Mouse (Mus musculus): ENCODE data around the gene Smim12. TPM values are rescaled to one million over a fixed set of nuclear protein-coding genes. Genes with fewer than 3 reads are reported as not detected.

Smim12 gene
- total RNA-seq, 2 experiments from 2014 or later: 27.1 to 29.3 TPM

DNA sequence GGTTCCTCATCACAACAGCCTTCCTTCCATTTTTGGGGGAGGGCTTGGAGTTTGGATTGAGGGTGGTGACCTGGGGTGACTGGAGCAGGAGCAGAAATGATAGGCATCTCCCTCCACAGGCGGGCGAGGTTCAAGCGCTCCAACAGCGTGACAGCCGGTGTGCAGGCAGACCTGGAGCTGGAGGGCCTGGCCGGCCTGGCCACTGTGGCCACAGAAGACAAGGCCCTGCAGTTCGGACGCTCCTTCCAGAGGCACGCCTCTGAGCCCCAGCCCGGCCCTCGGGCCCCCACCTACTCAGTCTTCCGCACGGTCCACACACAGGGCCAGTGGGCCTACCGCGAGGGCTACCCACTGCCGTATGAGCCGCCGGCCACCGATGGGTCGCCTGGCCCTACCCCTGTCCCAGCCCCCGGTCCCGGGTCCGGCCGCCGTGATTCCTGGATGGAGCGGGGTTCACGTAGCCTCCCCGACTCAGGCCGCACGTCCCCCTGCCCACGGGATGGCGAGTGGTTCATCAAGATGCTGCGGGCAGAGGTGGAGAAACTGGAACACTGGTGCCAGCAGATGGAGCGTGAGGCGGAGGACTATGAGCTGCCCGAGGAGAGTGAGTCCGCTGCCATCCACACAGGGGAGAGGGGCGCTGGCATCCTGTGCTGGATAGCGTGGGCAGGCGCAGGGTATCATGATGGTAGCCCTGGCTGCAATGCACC lies 10.0 kb upstream of the Smim12 start:
- intact Hi-C loops (cut with DNase I): no loop called here
- DNase-seq: peak; percentile 45

- intact Hi-C loops (cut with DNase I): loop anchor here (5.0 kb wide), 2 partner anchors 64 to 114 kb away; partner anchors contain the start of gene Tmem35b
- DNase-seq: peak; percentile 93
These were observed 7.7 kb upstream of the Smim12 start for GRCm38 (mm10) chr4:127235742-127236487.

GRCm38 (mm10) chr4:127236631-127237030 lies 7.0 kb upstream of the Smim12 start:
- intact Hi-C loops (cut with DNase I): loop anchor here (5.0 kb wide), 2 partner anchors 64 to 114 kb away; partner anchors contain the start of gene Tmem35b
- no peak for DNase-seq

GRCm38 (mm10) chr4:127237271-127237670 lies 6.3 kb upstream of the Smim12 start:
- DNase-seq: no peak

GRCm38 (mm10) chr4:127242696-127243095 lies 888 bp upstream of the Smim12 start:
- DNase-seq: no peak
- intact Hi-C loops (cut with DNase I): no loop called here

More at GRCm38 (mm10) chr4:127237271-127237670, 6.3 kb upstream of the Smim12 start:
- intact Hi-C loops (cut with DNase I): loop anchor here (5.0 kb wide), 2 partner anchors 65 to 115 kb away; partner anchors contain the start of gene Tmem35b

- no peak for DNase-seq
- intact Hi-C loops (cut with DNase I): no loop called here
These were observed 369 bp downstream of the Smim12 start for GRCm38 (mm10) chr4:127243953-127244352.

DNA sequence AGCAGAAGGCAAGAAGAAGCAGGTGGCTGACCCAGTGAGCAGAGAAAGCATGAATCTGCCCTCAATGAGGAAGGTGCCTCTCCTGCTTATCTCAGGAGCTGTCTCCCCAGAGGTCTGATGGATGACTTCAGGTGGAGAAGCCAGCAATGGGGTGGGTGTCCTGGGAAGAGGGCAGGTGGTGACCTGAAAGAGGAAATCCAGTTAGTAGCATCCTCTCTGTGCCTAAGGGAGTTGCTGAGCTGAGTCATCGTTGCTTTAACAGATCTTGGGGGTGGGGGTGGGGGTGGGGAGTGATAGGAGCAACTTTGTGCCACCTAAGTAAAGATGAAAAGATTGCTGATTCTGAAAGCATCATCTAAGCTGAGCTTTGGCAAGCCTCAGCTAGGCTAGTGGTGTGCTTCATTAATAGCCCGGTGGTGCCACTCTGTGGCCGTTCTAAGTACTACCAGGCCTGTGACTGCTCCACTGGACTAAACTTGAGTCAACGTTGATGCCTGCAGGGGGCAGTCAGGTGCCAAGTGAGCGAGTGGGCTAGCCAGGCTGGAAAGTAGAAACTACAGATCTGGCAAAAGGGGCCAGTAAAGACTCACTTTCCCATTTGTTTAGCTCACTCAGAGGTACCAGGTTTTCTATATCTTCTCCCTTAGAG lies 6.2 kb downstream of the Smim12 start:
- peak; percentile 99 for DNase-seq
- intact Hi-C loops (cut with DNase I): loop anchor here (5.0 kb wide), 1 partner anchor 62 kb away; the partner anchor contains the start of gene Gja4

DNA sequence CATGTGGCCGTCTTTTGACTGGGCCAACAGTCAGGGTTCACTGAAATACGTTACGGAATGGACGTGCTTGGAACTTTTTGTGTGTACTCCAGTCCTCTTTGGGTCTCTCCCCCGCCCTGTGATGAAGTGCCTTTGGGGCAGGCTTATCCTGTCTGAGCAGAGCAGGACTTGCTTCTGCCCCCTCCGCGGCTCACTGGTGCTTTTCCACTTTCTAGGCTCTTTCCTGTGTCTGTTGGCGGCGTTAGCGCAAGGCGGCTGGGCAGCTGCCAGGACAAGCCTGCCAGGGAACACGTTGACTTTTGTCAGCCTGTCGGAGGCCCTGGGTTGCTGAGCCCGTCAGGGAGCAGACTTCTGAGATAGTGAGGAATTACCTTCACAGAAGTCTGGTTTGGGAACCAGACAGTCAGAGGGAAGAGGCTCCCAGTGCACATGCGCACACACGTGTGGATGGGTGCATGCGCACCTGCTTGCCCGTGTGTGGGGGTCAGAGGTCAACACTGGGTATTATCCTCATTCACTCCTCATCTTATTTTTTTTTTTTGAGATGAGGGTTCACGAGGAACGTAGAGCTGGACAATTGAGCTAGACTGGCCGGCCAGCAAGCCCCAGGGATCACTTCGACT lies 8.5 kb downstream of the Smim12 start:
- DNase-seq: peak; percentile 70
- intact Hi-C loops (cut with DNase I): loop anchor here (5.0 kb wide), 1 partner anchor 60 kb away; the partner anchor contains the start of gene Gja4

DNA sequence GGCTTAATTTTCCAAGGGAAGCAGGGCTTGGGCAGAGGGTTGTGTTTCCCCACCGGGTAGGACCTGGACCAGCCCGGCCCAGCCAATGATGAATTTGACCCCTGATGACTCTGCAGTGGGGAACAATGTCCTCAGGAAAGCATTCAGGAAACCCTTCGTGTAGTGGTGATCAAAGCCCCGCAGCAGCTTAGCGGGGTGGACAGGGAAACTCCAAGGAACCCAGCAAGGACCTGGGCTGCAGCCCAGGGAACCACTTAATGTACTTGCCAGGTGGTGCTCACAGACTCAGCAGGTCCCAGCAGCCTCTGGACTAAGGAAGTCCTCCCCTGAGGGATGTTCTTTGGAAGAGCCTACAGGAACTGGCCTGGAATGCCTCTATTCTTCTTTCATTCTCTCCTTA lies 13.2 kb downstream of the Smim12 start:
- no peak for DNase-seq
- intact Hi-C loops (cut with DNase I): no loop called here

- intact Hi-C loops (cut with DNase I): no loop called here
These were observed 14.8 kb downstream of the Smim12 start for GRCm38 (mm10) chr4:127258186-127258897.

DNA sequence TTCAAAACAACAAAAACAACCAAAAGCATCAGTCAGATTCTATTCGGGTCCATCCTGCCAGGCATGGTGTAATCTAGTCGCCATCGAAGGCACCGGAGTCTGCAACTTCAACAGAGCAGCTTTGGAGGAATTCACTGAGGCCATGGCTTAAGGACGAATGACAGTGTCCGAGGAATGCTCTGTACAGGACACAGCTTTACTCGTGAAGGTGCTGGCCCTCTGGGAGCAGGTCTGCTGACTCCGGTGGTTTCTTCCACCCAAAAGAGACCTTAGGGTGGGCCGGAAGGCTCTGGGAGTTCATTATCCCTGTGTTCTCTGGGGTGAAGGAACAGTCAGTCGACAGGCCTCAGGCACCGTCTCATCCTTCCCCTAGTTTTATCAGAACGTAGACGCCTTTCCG lies 18.0 kb downstream of the Smim12 start:
- DNase-seq: no peak
- intact Hi-C loops (cut with DNase I): no loop called here

More at GRCm38 (mm10) chr4:127258186-127258897, 14.8 kb downstream of the Smim12 start:
- no peak for DNase-seq

DNA sequence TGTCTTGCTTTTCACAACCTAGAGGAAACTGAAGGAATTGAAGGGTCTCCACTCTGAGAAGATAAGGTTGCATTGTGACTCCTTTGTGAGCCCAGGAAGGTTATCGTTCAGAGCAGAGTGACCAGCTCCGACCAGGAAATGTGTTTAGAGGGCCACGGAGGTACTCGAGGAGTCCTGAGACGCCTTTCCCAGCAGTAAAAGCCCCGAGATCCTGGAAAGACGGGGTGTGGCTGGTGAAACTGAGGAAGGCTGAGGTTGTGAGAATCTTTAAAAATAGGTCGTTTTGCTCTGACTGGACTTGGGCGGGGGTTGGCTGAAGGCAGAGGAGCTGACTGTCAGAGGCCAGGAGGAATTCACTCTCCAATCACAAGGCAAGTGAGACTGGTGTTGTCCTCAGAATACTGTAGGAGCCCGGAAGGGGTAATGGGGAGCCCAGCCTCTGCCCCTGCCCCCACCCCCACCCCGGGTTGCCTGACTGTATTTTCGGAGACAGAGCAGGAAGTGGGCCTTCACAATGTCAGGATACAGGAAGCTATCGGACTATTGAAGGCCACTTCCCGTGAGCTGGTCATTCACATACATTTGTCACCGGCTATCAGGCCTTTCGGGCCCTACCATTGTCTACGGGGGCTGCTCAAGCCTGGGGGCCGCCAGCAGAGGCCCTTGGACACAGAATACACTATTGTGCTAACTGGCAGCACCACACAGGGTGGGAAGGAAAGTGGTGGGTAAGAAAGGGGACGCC lies 20.0 kb downstream of the Smim12 start:
- no peak for DNase-seq
- intact Hi-C loops (cut with DNase I): no loop called here

- intact Hi-C loops (cut with DNase I): no loop called here
- no peak for DNase-seq
These were observed 20.6 kb downstream of the Smim12 start for GRCm38 (mm10) chr4:127264183-127264554.

DNA sequence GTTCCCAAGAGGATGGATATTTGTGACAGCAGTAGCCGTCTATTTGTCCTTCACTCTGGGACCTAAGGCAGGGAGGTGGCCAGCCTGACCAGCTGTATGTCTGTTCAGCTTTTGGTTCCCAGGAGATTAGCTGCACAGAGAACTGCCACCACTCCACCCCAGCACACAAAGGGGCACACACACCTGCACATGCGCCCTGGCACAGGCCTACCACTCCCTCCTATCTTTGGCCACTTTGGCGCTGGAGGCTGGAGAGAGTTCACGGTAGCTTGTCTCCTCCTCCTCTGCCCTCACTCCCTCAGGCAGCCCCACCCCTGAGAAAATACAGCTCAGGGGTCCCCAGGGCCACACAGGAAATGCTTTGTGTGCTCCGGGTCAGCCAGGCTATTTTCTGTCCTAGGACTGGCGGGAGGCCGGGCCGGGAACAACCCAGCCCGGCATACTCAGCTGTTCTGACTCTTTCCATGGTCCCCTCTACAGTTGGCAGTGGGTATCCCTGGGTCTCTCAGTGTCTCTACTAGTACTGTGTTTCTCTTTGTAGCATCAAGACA lies 34.9 kb downstream of the Smim12 start:
- intact Hi-C loops (cut with DNase I): no loop called here
- DNase-seq: no peak

GRCm38 (mm10) chr4:127279241-127279640 lies 35.7 kb downstream of the Smim12 start:
- intact Hi-C loops (cut with DNase I): no loop called here
- DNase-seq: no peak

DNA sequence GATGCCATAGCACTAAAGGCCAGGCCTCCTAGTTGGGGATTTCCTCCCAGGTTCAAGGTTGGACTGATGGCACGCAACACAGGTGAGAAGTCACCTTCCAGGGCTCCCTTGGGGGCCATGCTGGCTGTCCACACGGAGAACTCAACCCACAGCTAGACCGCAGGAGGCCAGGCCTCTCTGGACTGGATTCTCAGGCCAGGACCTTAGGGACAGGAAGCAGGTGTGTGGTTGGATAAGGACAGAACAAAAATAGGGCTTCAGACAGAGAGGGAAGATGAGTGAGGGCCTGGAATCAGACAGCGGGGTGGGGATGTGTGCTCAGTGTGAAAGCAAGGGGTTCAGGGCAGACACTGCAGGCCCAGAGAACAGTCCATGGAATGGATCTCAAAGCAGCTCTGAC lies 43.3 kb downstream of the Smim12 start:
- DNase-seq: no peak
- intact Hi-C loops (cut with DNase I): no loop called here

DNA sequence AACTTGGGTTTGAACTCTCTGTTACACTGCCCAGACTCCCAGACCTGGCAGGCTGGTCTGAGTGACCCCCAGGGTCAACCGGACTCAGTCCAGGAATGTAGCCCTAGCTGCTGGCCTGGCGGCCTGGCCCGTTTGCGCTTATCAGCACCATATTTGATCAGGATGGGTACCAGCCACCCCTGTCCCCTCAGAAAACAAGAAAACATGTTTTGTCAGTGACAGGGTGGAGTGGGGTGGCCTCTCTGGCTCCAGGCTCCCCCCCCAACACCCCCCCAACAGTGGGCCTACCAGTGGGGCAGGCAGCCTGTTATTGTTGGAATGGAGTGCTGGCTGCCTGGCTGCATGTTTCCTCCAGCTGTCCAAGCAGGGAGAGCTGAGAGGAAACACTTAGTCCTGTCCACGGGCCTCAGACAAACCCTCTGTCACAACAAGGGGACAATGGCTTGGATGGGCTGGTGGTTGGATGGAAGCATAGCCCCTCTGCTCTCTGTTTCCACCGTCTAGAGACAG lies 45.5 kb downstream of the Smim12 start:
- DNase-seq: no peak

DNA sequence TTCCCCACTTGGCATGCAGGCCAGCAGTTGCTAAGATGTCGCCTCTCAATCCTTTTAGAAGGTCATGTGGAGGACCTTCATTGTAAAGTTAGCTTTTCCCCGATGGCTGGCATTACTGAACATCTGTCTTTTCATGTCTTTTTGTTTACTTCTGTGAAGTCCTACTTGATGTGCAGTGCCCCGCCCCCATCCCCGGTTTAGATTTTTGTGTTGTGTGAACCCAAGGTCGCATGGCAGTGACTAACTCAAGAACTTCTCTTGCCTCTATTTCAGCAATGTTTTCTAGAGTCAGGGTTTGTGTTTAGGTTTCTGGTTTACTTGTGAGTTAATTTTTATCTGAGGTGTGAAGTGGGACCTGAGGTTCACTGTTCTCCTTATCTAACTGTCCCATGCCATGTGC lies 49.0 kb downstream of the Smim12 start:
- no peak for DNase-seq
- intact Hi-C loops (cut with DNase I): no loop called here

More for the DNA sequence above, 45.5 kb downstream of the Smim12 start:
- intact Hi-C loops (cut with DNase I): no loop called here
